Comparison of ENCODE assay signal across 8 mouse cellular contexts in genomic region chr14:80157002-80157401, GRCm38 (mm10).
DNase-seq lines count a peak whose midpoint lies in the region; ATAC-seq lines count a peak whose summit lies in the region.
"Had no signal": no experiment of that assay in that cellular context is flagged by ENCODE, and none has a peak within 500 bp of the region (broad histone marks: within the 10 kb centered on the region; RNA-seq: fewer than 3 reads in every experiment).

No protein-coding gene starts in this region.

- no peaks in the 10 kb centered on the region for H3K9me3 ChIP-seq in liver, embryonic 13.5 days (replicated peaks)
- H3K9me3 ChIP-seq in liver, embryonic 11.5 days (ENCODE audit: control insufficient read depth, low read length) = no peaks in the 10 kb centered on the region
- no peaks in the 10 kb centered on the region for H3K9me3 ChIP-seq in embryonic facial prominence, embryonic 11.5 days (replicated peaks; ENCODE audit: control insufficient read depth, low read length)
- H3K9me3 ChIP-seq in neural tube, embryonic 11.5 days (ENCODE audit: control insufficient read depth, low read length) = no peaks in the 10 kb centered on the region
- H3K9me3 ChIP-seq: neural tube, embryonic 13.5 days had no signal

- 30% methylated on average over 6 of the region's 6 CpGs for WGBS in liver, embryonic 13.5 days (ENCODE audit: insufficient replicate concordance)
- WGBS in liver, embryonic 11.5 days = 44% methylated on average over 6 of the region's 6 CpGs
- 44% methylated on average over 6 of the region's 6 CpGs for WGBS in embryonic facial prominence, embryonic 11.5 days
- WGBS in neural tube, embryonic 11.5 days = 48% methylated on average over 6 of the region's 6 CpGs

- H3K36me3 ChIP-seq in liver, embryonic 13.5 days = no peaks in the 10 kb centered on the region
- H3K36me3 ChIP-seq in liver, embryonic 11.5 days (ENCODE audit: control insufficient read depth, insufficient read depth, low read length) = no peaks in the 10 kb centered on the region
- H3K36me3 ChIP-seq in embryonic facial prominence, embryonic 11.5 days (replicated peaks; ENCODE audit: control insufficient read depth, insufficient read depth, low read depth, low read length) = no peaks in the 10 kb centered on the region
- H3K36me3 ChIP-seq in neural tube, embryonic 11.5 days (ENCODE audit: control insufficient read depth, insufficient read depth, low read length) = no peaks in the 10 kb centered on the region
- H3K36me3 ChIP-seq: neural tube, embryonic 13.5 days had no signal

- H3K4me1 ChIP-seq in liver, embryonic 13.5 days (replicated peaks) = no peaks in the 10 kb centered on the region
- no peaks in the 10 kb centered on the region for H3K4me1 ChIP-seq in liver, embryonic 11.5 days (replicated peaks; ENCODE audit: control insufficient read depth, insufficient read depth, low read length)
- no peaks in the 10 kb centered on the region for H3K4me1 ChIP-seq in embryonic facial prominence, embryonic 11.5 days (ENCODE audit: control insufficient read depth, insufficient read depth, low read length)
- no peaks in the 10 kb centered on the region for H3K4me1 ChIP-seq in neural tube, embryonic 11.5 days (ENCODE audit: control insufficient read depth, insufficient read depth, low read length)
- H3K4me1 ChIP-seq: neural tube, embryonic 13.5 days had no signal

- H3K4me3 ChIP-seq in liver, embryonic 13.5 days (replicated peaks) = no peak overlapping the region
- H3K4me3 ChIP-seq in liver, embryonic 11.5 days (ENCODE audit: low read depth, low read length) = no peak overlapping the region
- H3K4me3 ChIP-seq in embryonic facial prominence, embryonic 11.5 days (ENCODE audit: low read depth, low read length) = no peak overlapping the region
- H3K4me3 ChIP-seq in neural tube, embryonic 11.5 days (ENCODE audit: low read depth, low read length) = no peak overlapping the region
- H3K4me3 ChIP-seq: neural tube, embryonic 13.5 days had no signal

- DNase-seq in liver, embryonic 13.5 days = peak; percentile 2
- DNase-seq in liver, embryonic 11.5 days (ENCODE audit: low spot score) = no peak
- peak; percentile 18 for DNase-seq in WW6 (ENCODE audit: low read depth, low spot score)
- peak; percentile 79 for DNase-seq in embryonic facial prominence, embryonic 11.5 days (ENCODE audit: low spot score)
- peak; percentile 58 for DNase-seq in neural tube, embryonic 11.5 days (ENCODE audit: low spot score)
- no peak for DNase-seq in c-Kit-positive CD71-positive TER-119-positive erythroid progenitor cells, embryonic 14.5 days (ENCODE audit: low spot score)

- no peak overlapping the region for H3K9ac ChIP-seq in liver, embryonic 13.5 days
- H3K9ac ChIP-seq in liver, embryonic 11.5 days (ENCODE audit: low read depth, low read length) = no peak overlapping the region
- H3K9ac ChIP-seq in embryonic facial prominence, embryonic 11.5 days (replicated peaks; ENCODE audit: low read length) = no peak overlapping the region
- H3K9ac ChIP-seq in neural tube, embryonic 11.5 days (ENCODE audit: low read length) = no peak overlapping the region
- H3K9ac ChIP-seq: neural tube, embryonic 13.5 days had no signal

- no peaks in the 10 kb centered on the region for H3K27me3 ChIP-seq in liver, embryonic 13.5 days
- no peaks in the 10 kb centered on the region for H3K27me3 ChIP-seq in liver, embryonic 11.5 days (replicated peaks; ENCODE audit: control insufficient read depth, insufficient read depth, low read length)
- no peaks in the 10 kb centered on the region for H3K27me3 ChIP-seq in embryonic facial prominence, embryonic 11.5 days (ENCODE audit: control insufficient read depth, insufficient read depth, low read length)
- no peaks in the 10 kb centered on the region for H3K27me3 ChIP-seq in neural tube, embryonic 11.5 days (ENCODE audit: control insufficient read depth, insufficient read depth, low read length)
- H3K27me3 ChIP-seq: neural tube, embryonic 13.5 days had no signal

- ATAC-seq in liver, embryonic 13.5 days (ENCODE audit: low read depth) = no peak
- ATAC-seq in liver, embryonic 11.5 days (replicated peaks; ENCODE audit: low FRiP score) = no peak
- ATAC-seq in embryonic facial prominence, embryonic 11.5 days (replicated peaks; ENCODE audit: insufficient number of reproducible peaks, low FRiP score, low TSS enrichment, low read depth) = no peak
- no peak for ATAC-seq in neural tube, embryonic 11.5 days (ENCODE audit: insufficient read depth, low FRiP score, low TSS enrichment)
- no peak for ATAC-seq in activated CD4-positive, CD25-positive, alpha-beta regulatory T cell, adult 4 months

- no peak overlapping the region for H3K4me2 ChIP-seq in liver, embryonic 13.5 days
- no peak overlapping the region for H3K4me2 ChIP-seq in liver, embryonic 11.5 days
- H3K4me2 ChIP-seq in embryonic facial prominence, embryonic 11.5 days (ENCODE audit: low read depth, low read length) = no peak overlapping the region
- no peak overlapping the region for H3K4me2 ChIP-seq in neural tube, embryonic 11.5 days (ENCODE audit: low read depth)
- H3K4me2 ChIP-seq: neural tube, embryonic 13.5 days had no signal

- no peak overlapping the region for H3K27ac ChIP-seq in liver, embryonic 13.5 days
- H3K27ac ChIP-seq in liver, embryonic 11.5 days (ENCODE audit: low read depth, low read length) = no peak overlapping the region
- H3K27ac ChIP-seq in embryonic facial prominence, embryonic 11.5 days (replicated peaks; ENCODE audit: low read depth, low read length) = no peak overlapping the region
- H3K27ac ChIP-seq in neural tube, embryonic 11.5 days (ENCODE audit: low read depth, low read length) = no peak overlapping the region
- H3K27ac ChIP-seq: neural tube, embryonic 13.5 days had no signal

Comparison
In these comparisons a context has a peak if more than half of its experiments do, and no peak if none do; other contexts are left out.
1. DNase-seq: peak in liver, embryonic 13.5 days (single experiment), WW6 (single experiment), embryonic facial prominence, embryonic 11.5 days (single experiment) and neural tube, embryonic 11.5 days (single experiment); none in liver, embryonic 11.5 days (single experiment) and c-Kit-positive CD71-positive TER-119-positive erythroid progenitor cells, embryonic 14.5 days (single experiment).